Mouse (Mus musculus): ENCODE measurements at regions not wholly inside any gene's neighbourhood (a gene's known extent, or its start where the extent isn't known, plus 50 kb on each side); places are given as distances from the start of the nearest gene placed in this dataset.

DNA sequence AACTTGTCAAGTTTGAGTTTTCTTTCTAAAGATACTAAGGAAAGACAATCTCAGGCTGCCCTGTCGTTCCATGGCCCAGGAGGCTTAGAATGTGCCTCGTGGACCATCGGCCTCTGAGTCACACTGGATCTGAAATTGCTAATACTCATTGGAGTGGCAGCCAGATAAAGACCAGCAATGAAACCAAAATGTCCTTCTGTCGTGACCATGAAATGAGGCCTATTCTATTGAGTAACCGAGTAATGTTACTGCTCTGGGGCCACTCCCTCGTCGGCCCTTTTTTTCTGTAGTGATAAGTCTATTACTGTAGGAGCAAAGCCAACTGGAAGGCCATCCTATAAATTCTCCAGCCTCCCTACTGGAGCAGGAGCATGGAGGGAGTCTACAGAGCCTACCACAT lies 363.9 kb upstream of the Maf start:
- Histone ChIP-seq H3K27me3 (ENCODE audit: control insufficient read depth, insufficient read depth, low read depth, low read length) (no peaks in the 10 kb centered on the region), H3K9me3 (replicated peaks; ENCODE audit: control insufficient read depth, low read length) (no peaks in the 10 kb centered on the region), H3K27ac (ENCODE audit: low read length) (no peak overlapping the region), H3K4me2 (ENCODE audit: low read depth, low read length) (no peak overlapping the region), H3K36me3 (ENCODE audit: control insufficient read depth, insufficient read depth) (no peaks in the 10 kb centered on the region), H3K4me3 (ENCODE audit: low read depth, low read length) (no peak overlapping the region), H3K9ac (ENCODE audit: low read depth, low read length) (no peak overlapping the region), H3K4me1 (ENCODE audit: control insufficient read depth, low read depth, low read length) (no peaks in the 10 kb centered on the region)
- 74% methylated on average over 7 of the region's 7 CpGs for WGBS (ENCODE audit: insufficient replicate concordance)
- no peak for ATAC-seq (ENCODE audit: low read depth)

DNA sequence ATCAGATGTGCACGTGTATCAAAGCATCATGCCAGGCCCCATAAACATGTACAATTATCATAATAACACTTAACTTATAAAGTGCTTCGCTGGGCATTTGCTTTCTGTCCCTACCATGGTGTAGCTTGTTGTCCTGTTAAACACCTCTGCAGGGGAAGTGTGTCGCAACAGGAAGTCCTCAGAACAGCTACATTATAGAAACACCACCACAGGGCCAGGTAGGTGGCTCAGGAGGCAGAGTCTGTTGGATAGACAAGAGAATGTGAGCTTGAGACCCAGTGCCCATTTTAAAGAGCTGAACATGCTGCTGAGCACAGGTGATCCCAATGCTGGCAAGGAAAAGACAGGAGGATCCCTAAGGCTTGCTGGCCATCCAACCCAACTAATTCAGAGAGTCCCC lies 361.9 kb upstream of the Maf start:
- Histone ChIP-seq H3K36me3 (ENCODE audit: control insufficient read depth, insufficient read depth) (no peaks in the 10 kb centered on the region), H3K9me3 (replicated peaks; ENCODE audit: control insufficient read depth, low read length) (no peaks in the 10 kb centered on the region), H3K4me2 (ENCODE audit: low read depth, low read length) (no peak overlapping the region), H3K9ac (ENCODE audit: low read depth, low read length) (no peak overlapping the region), H3K27ac (ENCODE audit: low read length) (no peak overlapping the region), H3K4me1 (ENCODE audit: control insufficient read depth, low read depth, low read length) (no peaks in the 10 kb centered on the region), H3K4me3 (ENCODE audit: low read depth, low read length) (no peak overlapping the region), H3K27me3 (ENCODE audit: control insufficient read depth, insufficient read depth, low read depth, low read length) (no peaks in the 10 kb centered on the region)
- WGBS (ENCODE audit: insufficient replicate concordance): 51% methylated on average over 3 of the region's 3 CpGs
- ATAC-seq (ENCODE audit: low read depth): no peak

DNA sequence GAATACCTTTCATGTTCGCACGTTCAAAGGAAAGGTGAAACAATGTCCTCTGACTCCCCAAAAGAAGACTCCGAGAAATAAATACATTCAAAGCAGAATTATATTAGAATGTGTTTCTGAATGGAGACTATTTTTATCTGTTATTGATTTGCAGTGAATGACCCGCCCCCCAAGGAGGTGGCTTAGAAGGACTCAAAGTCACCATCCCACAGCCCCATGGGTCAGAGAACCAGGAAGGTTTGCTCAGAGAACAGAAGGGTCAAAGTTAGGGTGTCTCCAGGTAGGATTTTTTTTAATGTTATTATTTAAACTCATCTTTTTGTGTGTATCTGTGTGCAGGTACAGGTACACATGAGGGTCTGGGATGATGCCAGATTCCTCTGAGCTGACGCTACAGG lies 360.4 kb upstream of the Maf start:
- no peaks in the 10 kb centered on the region for H3K9me3 ChIP-seq (replicated peaks; ENCODE audit: control insufficient read depth, low read length)
- H3K27me3 ChIP-seq (ENCODE audit: control insufficient read depth, insufficient read depth, low read depth, low read length): no peaks in the 10 kb centered on the region
- no peak overlapping the region for H3K27ac ChIP-seq (ENCODE audit: low read length)
- no peaks in the 10 kb centered on the region for H3K4me1 ChIP-seq (ENCODE audit: control insufficient read depth, low read depth, low read length)
- no peaks in the 10 kb centered on the region for H3K36me3 ChIP-seq (ENCODE audit: control insufficient read depth, insufficient read depth)
- no peak overlapping the region for H3K4me3 ChIP-seq (ENCODE audit: low read depth, low read length)
- no peak for ATAC-seq (ENCODE audit: low read depth)
- H3K9ac ChIP-seq (ENCODE audit: low read depth, low read length): no peak overlapping the region
- no peak overlapping the region for H3K4me2 ChIP-seq (ENCODE audit: low read depth, low read length)
- 65% methylated on average over 5 of the region's 5 CpGs for WGBS (ENCODE audit: insufficient replicate concordance)

DNA sequence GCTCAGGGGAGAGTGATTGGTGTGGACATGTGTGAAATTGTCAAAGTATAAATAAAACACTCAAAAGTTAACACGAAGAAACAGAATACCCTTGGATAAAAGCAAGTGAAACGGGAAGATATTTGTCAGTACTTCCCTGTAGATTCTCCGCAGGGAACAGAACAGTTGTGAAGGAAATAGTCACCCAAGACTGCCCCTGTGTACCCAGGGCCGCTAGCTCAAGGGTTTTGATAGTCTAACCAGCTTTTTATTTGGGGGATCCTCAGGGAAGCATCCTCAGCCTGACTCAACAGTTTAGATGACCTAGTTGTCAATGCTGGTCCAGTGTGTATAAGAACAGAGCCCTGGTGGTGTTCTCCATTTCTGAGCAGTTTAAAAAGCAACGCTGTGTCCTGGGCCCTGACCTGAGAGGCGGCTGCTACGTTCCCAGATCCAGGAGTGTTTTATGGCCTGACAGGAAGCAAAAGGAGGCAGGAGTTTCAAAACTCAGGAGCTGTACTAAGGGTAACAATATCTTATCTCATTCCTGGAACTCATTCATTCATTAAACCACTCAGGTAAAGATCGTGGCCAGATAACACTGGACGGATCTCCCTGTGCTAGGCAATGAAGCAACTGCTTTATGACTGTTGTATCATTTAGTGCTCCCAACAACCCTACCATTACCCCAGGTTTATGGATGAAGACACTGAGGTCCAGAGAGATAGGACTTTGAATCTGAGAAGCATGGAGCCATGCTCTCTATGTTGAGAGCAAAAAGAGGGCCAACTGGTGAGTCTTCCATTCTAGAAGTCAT lies 359.8 kb upstream of the Maf start:
- no peaks in the 10 kb centered on the region for H3K27me3 ChIP-seq (ENCODE audit: control insufficient read depth, insufficient read depth, low read depth, low read length)
- H3K36me3 ChIP-seq (ENCODE audit: control insufficient read depth, insufficient read depth): no peaks in the 10 kb centered on the region
- H3K4me2 ChIP-seq (ENCODE audit: low read depth, low read length): no peak overlapping the region
- H3K9ac ChIP-seq (ENCODE audit: low read depth, low read length): no peak overlapping the region
- 65% methylated on average over 9 of the region's 9 CpGs for WGBS (ENCODE audit: insufficient replicate concordance)
- H3K9me3 ChIP-seq (replicated peaks; ENCODE audit: control insufficient read depth, low read length): no peaks in the 10 kb centered on the region
- no peak overlapping the region for H3K27ac ChIP-seq (ENCODE audit: low read length)
- ATAC-seq (ENCODE audit: low read depth): no peak
- H3K4me1 ChIP-seq (ENCODE audit: control insufficient read depth, low read depth, low read length): no peaks in the 10 kb centered on the region
- H3K4me3 ChIP-seq (ENCODE audit: low read depth, low read length): no peak overlapping the region

DNA sequence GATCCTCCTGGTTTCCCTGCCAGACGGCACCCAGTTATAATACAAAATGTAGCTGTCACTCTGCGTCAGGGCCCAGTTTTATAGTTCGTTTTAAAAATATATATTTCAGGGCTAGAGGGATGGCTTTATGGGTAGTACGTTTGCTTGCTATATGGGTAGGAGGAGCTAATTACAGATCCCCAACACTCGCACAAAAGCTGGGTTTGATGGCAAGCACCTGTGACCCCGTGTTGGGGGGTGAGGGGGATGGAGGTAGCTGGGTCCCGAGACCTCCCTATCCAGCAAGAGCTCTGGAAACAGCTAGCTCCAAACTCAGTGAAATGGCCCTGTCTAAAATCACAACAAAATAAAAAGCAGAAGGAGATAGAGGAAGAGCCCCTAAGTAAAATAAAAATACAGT lies 358.3 kb upstream of the Maf start:
- no peak for ATAC-seq (ENCODE audit: low read depth)
- no peaks in the 10 kb centered on the region for H3K27me3 ChIP-seq (ENCODE audit: control insufficient read depth, insufficient read depth, low read depth, low read length)
- H3K9me3 ChIP-seq (replicated peaks; ENCODE audit: control insufficient read depth, low read length): no peaks in the 10 kb centered on the region
- no peak overlapping the region for H3K9ac ChIP-seq (ENCODE audit: low read depth, low read length)
- no peak overlapping the region for H3K4me2 ChIP-seq (ENCODE audit: low read depth, low read length)
- no peak overlapping the region for H3K27ac ChIP-seq (ENCODE audit: low read length)
- no peak overlapping the region for H3K4me3 ChIP-seq (ENCODE audit: low read depth, low read length)
- 75% methylated on average over 7 of the region's 7 CpGs for WGBS (ENCODE audit: insufficient replicate concordance)
- H3K4me1 ChIP-seq (ENCODE audit: control insufficient read depth, low read depth, low read length): no peaks in the 10 kb centered on the region
- no peaks in the 10 kb centered on the region for H3K36me3 ChIP-seq (ENCODE audit: control insufficient read depth, insufficient read depth)

DNA sequence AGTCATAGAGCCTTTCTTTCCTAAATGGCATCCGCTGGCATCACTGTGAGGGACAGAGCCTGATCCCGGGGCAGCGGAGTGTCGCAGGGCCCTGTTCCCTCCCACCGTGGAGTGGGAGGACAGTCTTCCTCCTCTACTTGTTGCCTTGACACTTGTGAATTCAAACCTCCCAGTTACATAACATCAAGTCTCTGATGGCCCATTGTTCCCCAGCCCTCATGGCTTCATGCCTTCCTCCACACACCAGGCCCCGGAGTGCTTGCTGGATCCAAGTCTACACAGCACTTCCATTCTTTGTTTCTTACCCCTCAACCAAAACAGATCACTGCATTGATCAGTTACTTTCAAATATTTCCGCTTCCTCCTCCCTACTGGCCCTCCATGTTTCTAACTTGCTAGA lies 357.7 kb upstream of the Maf start:
- no peak for ATAC-seq (ENCODE audit: low read depth)

DNA sequence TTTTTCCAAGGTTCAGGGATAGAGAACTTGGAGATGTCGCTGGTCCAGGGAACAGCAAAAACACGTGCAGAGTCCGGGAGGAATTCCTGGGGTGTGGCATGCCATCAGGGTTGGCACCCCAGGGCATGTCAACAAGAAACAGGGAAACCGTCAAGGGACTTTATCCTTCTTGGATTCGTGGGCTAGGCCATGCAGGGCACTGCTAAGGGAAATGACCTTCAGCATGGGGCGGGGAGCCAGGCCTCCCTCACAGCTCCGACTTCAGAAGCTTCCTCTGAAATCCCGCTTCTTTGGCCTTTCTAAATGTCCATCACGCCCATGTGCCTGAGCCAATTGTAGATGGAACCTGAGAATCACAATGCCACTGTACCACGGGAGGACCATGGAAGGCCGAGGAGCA lies 357.0 kb upstream of the Maf start:
- Histone ChIP-seq H3K4me1 (ENCODE audit: control insufficient read depth, low read depth, low read length) (no peaks in the 10 kb centered on the region), H3K9ac (ENCODE audit: low read depth, low read length) (no peak overlapping the region), H3K4me3 (ENCODE audit: low read depth, low read length) (no peak overlapping the region), H3K27ac (ENCODE audit: low read length) (no peak overlapping the region), H3K4me2 (ENCODE audit: low read depth, low read length) (no peak overlapping the region), H3K27me3 (ENCODE audit: control insufficient read depth, insufficient read depth, low read depth, low read length) (no peaks in the 10 kb centered on the region), H3K36me3 (ENCODE audit: control insufficient read depth, insufficient read depth) (no peaks in the 10 kb centered on the region), H3K9me3 (replicated peaks; ENCODE audit: control insufficient read depth, low read length) (no peaks in the 10 kb centered on the region)
- 68% methylated on average over 11 of the region's 11 CpGs for WGBS (ENCODE audit: insufficient replicate concordance)
- no peak for ATAC-seq (ENCODE audit: low read depth)

More for the DNA sequence above, 357.7 kb upstream of the Maf start:
- Histone ChIP-seq H3K4me3 (ENCODE audit: low read depth, low read length) (no peak overlapping the region), H3K36me3 (ENCODE audit: control insufficient read depth, insufficient read depth) (no peaks in the 10 kb centered on the region), H3K27ac (ENCODE audit: low read length) (no peak overlapping the region), H3K4me1 (ENCODE audit: control insufficient read depth, low read depth, low read length) (no peaks in the 10 kb centered on the region), H3K9me3 (replicated peaks; ENCODE audit: control insufficient read depth, low read length) (no peaks in the 10 kb centered on the region), H3K4me2 (ENCODE audit: low read depth, low read length) (no peak overlapping the region), H3K9ac (ENCODE audit: low read depth, low read length) (no peak overlapping the region), H3K27me3 (ENCODE audit: control insufficient read depth, insufficient read depth, low read depth, low read length) (no peaks in the 10 kb centered on the region)
- whole genome bisulfite sequencing (ENCODE audit: insufficient replicate concordance): 80% methylated on average over 7 of the region's 7 CpGs

DNA sequence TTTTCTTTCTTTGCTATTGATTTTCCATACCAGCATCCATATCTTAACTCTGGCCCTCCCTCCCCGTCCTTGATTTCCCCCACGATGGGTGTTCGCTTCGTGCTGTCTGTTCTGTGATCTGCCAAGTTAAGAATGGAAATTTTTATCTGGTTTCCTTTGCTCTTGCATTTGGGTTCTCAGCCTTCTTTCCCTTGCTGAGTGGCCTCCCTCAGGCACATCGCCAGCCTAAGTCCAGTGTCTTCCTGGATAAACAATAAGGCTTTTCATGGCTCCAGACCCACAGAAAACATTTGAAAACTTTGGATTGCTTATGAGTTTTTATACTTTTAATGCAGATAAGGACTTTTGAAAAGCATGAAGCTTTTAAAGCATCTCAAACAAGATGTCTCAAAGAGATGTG lies 355.9 kb upstream of the Maf start:
- H3K4me1 ChIP-seq (ENCODE audit: control insufficient read depth, low read depth, low read length): no peaks in the 10 kb centered on the region
- H3K36me3 ChIP-seq (ENCODE audit: control insufficient read depth, insufficient read depth): no peaks in the 10 kb centered on the region
- no peak overlapping the region for H3K27ac ChIP-seq (ENCODE audit: low read length)
- no peak overlapping the region for H3K4me3 ChIP-seq (ENCODE audit: low read depth, low read length)
- no peaks in the 10 kb centered on the region for H3K9me3 ChIP-seq (replicated peaks; ENCODE audit: control insufficient read depth, low read length)
- H3K9ac ChIP-seq (ENCODE audit: low read depth, low read length): no peak overlapping the region
- H3K27me3 ChIP-seq (ENCODE audit: control insufficient read depth, insufficient read depth, low read depth, low read length): no peaks in the 10 kb centered on the region
- H3K4me2 ChIP-seq (ENCODE audit: low read depth, low read length): no peak overlapping the region
- 63% methylated on average over 5 of the region's 5 CpGs for WGBS (ENCODE audit: insufficient replicate concordance)
- ATAC-seq (ENCODE audit: low read depth): no peak

DNA sequence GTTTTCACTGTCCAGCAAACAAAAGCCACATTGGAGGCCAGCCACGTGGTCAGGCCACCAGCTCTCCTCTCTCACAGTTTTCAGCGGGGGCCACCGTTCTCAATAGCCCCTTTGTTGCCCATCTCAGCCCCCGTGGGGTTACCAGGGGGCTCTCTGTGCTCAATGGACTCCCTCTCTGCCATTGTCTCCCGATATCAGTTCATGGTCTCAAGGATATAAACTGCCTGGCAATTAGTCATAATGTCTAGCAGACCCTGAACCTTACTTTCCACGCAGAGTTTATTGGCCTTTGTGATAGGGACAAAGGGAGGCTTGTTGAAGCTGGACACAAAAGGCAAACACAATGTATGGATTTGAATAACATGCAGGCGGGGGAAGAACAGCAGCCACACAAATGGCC lies 345.9 kb upstream of the Maf start:
- Histone ChIP-seq H3K36me3 (ENCODE audit: control insufficient read depth, insufficient read depth) (no peaks in the 10 kb centered on the region), H3K9ac (ENCODE audit: low read depth, low read length) (no peak overlapping the region), H3K9me3 (replicated peaks; ENCODE audit: control insufficient read depth, low read length) (no peaks in the 10 kb centered on the region), H3K4me3 (ENCODE audit: low read depth, low read length) (no peak overlapping the region), H3K27ac (ENCODE audit: low read length) (no peak overlapping the region), H3K27me3 (ENCODE audit: control insufficient read depth, insufficient read depth, low read depth, low read length) (no peaks in the 10 kb centered on the region), H3K4me2 (ENCODE audit: low read depth, low read length) (no peak overlapping the region), H3K4me1 (ENCODE audit: control insufficient read depth, low read depth, low read length) (no peaks in the 10 kb centered on the region)
- no peak for ATAC-seq (ENCODE audit: low read depth)
- 50% methylated on average over 7 of the region's 7 CpGs for WGBS (ENCODE audit: insufficient replicate concordance)

All from liver, embryonic 16.5 days (tissue).